Mouse (Mus musculus) heart, postnatal 4 days (tissue): ENCODE results near the gene Rap1gap2. TPM values are rescaled to one million over a fixed set of nuclear protein-coding genes. Genes with fewer than 3 reads are reported as not detected.

Source experiments
- DNase-seq: peaks from one replicate; pipeline ENCODE4 v3.0.0; 2021
- total RNA-seq, 2 experiments: library from RNA; stranded (reverse); gene quantifications; 2 replicates each; pipeline ENCODE4 v1.2.3; 2021

The Rap1gap2 gene
- total RNA-seq, 2 experiments from 2014 or later, result 47.8 to 53.8 TPM

DNA sequence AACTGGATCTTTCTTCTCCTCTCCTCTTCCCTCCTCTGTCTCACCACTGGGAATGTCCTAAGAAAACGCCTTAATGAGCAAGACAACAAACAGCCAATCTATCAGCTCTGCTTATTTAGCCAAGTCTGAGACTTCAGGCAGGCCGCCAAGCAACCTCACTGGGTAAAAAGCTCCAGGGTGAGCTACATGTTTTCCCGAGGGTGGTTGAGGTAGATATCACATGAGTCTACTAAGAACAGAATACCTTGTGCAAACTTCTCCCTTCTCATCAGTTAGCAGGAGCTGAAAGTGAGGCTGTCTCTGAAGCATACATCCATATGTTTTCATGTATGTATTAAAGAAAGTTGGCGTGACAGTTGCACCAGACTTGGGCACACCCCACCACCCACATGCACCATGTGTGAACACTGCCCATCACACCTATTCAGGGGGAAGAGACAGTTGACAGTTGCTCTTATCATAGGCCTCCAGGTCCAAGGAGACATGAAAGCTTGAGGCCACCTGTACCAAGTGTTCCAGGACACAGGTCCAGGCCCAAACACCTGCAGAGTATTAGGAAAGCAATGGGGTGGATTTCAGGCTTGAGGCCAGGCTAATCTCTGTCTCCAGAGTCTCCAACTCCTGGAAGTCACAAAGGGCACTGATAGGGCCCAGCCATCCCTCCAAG, 35.8 kb downstream of the Rap1gap2 start:
- DNase-seq, result no peak

DNA sequence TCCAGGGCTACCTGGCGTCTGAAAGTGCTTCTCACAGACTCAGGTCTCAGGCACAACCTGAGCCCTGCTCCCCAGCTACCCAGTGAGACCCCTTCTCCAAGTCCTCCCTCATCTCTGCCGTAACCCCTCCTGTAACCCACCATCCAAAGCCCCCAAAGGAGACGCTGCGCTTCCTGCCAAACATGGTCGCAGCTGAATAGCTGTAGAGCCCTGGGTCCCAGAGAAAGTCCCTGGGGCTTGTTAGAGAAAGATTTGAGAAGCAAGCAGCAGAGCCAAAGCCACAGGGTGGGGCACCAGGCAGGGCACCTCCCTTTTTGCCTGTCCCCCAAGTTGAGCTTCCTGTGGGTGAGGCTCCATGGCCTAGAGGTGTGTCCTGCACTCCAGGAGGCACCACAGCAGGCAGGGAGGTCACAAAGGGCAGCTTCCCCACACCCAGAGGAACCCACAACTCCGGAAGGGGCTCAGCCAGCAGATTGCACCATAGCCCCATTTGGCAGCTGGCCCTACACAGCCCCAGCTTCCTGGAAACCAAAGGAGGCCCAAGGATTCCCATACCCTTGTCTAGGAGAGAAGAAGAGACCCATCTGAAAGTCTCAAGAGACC, 38.2 kb downstream of the Rap1gap2 start:
- DNase-seq, result peak; percentile 18

DNA sequence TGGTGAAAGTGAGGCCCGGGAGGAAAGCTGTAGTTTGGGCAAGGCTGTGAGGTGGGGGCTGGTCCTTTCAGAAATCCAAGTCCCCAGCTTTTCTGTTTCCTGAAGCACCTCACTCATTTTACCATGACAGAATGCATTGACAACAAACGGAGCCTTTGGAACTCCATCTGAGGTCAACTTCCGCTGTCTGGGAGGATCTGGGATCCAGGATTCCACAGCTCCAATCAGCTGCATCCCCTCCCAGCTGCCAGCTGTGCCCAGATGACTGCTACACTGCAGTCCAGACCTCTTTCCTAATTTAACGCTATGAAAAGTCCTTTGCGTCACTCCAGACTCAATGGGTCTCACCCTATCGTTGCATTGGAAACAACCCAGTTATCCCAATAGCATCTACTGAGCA, 41.0 kb downstream of the Rap1gap2 start:
- no peak for DNase-seq

DNA sequence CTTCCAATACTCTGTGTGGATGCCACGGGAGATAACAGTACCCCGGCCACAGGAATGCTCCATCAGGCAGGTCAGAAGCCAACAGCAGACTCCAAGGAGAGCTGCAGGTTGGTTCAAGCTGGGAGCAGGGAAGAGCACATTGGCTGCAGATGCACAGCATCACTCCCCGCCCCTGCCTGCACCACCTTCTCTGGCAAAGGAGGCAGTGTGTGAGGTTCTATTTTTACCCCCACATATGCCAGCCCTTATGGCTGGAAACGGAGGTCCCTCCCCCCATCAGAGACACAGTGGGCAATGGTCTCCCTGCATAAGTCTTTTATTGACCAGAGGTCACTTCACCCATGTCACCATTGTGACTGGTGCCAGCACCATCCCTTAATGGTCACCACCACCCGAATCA, 42.3 kb downstream of the Rap1gap2 start:
- DNase-seq, result no peak

DNA sequence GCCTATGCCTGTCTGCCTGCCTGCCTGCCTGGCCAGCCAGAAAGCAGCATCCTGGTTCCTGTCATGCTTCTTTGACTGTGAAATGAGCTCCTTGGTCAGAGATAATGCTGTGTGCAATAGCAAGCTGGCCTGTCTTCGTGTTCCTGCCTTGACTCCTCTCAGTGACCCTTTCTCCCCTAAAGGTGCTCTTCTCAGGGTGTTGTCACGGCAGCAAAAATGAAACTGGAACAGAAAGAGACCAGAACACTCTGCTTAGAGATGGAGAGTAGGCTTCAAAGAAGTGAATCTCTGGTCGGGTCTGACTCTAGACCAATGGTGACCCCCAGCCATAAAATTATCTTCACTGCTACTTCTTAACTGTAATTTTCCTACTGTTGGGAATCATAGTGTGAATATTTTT, 42.7 kb downstream of the Rap1gap2 start:
- DNase-seq, result no peak

DNA sequence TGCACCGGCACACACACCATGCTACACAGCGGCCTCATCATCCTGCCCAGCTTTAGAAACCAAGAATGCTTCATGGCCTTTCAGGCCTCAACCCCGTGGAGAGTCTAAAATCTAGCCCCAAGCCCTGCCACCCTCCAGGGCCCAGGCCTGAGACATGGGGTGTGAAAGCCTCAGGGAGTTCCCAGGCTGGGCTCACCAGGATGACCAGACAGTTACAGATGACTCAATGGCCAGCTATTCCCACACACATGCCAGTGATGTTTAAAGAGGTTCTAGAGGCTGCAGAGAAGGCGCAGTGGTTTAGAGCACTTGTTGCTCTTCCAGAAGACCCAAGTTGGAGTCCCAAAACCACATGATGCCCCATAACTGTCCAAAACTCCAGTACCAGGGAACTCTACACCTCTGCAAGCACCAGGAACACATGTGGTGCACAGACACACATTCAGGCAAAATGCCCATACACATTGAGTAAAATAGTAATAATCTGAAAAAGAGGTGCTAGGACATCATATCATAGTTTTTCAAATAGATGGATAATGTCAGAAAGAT, 44.3 kb downstream of the Rap1gap2 start:
- no peak for DNase-seq

DNA sequence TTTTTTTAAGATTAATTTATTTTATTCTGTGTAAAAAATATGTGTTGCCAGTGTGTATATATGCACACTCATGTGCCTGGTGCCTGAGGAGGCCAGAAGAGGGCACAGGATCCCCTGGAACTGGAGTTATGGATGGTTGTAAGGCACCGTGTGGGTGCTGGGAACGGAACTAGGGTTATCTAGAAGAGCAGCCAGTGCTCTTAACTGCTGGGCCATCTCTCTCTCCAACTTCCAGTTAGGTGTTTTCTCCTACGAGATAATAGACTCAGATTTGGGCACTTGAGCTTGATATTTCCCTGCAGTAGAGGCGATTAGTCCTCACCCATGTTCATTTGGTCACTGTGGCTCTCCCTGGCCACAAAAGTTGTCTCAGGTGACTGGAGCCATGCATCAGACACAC, 49.3 kb downstream of the Rap1gap2 start:
- no peak for DNase-seq

DNA sequence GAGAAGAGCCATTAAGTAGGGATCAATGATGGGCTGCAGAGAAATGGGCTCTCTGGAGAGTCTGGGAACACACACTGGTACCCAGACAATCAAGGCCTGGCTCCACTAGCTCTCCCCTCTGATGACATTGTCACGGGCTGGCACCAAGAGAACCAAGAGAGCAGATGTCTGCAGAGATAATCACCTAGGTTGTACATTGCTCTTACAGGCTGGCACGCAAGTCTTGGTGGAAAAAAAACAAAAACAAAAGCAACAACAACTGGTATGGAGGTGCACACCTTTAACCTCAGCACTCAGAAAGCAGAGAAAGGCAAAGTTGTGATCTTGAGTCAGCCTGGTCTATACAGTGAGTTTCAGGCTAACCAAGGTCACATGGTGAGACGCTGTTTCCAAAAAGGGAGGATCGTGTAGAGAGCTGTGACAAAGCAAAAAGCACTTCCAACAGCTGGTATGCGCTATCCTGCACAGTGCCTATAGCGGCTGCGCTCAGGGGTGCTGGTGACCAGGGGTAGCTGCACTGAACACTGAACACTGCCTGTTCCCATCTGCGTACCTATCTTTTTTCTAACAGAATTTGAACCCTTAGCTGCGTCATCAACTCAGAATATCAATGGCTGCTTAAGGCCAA, 50.0 kb downstream of the Rap1gap2 start:
- DNase-seq, result no peak

DNA sequence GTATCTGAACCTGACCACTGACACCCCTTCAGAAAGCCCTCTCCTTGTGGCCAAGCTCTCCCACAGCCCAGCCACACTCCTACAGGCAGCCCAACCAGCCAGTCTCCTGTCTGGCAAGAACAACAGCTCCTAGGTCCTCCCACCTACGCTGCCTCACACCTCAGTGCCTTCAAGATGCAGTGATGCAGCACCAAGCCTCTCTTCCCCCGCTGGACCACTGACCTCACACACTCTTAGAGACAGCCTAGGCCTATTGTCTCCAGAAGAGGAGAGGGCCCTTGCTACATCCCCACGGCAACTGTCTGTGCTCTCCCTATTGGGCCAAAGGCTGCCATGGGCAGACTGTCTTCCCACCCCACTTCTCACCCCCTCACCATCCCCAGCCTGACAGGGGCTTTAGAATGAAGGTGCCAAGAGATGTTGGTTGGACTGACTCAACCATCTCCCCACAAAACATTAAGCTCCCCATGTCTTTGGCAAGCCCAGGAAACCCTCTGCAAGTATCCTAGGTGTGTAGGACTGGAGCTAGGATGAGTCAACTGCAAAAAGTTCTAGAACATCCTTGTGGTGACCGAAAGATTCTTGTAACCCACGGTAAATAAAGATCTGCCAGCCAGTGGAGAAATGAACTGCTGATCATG, 50.8 kb downstream of the Rap1gap2 start:
- DNase-seq, result no peak

DNA sequence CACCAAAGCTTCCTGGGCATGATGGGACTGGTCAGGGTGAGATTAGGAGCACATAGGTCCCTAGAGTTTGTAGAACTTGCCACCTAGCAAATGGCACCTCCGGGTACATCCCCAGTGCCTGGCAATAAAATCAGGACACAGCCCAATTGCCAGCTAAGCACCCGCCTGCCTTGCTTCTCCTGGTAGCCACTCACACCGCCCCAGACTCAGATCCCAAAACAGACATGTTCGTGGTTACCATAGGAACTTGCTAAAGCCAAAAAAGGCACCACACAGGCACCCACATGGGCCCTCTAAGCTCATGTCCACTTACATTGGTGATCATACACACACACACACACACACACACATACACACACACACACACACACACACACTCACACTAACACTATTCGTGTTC, 51.8 kb downstream of the Rap1gap2 start:
- no peak for DNase-seq

DNA sequence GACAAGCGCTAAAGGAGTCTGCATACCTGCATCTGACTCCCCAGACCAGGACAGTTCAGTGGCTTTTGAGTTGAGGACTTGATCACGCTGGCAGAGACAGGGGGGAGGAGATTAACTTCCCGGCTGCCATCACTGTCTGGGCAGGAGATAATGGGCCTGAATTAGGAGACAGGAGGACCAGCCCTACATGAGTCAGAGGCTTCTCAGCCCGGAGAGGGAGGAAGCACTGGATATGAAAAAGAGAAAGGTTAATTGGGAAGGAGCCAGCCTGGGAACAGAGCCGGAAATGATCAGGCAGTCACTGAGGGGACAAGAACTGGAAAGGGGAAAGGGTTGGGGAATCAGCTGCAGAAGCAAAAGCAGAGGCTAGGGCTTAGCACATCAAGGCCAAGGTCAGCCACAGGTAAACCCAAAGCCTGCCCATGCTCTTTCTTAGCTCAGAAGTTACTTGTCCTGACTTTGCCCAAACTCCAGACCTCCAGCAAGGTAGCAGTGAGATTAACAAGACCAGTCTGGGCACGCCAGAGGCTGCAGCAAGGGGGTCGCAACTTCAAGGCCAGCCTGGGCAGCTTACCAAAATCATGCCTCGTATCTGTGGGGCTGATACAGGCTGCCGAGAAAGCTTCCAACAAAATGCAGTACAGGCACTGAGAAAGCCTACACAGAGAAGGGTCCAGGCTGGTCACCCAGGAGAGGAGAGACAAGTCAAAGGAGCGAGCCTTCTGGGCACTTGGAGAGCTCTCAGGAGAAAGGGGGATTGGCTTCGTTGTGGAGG, 53.1 kb downstream of the Rap1gap2 start:
- DNase-seq, result peak; percentile 46

DNA sequence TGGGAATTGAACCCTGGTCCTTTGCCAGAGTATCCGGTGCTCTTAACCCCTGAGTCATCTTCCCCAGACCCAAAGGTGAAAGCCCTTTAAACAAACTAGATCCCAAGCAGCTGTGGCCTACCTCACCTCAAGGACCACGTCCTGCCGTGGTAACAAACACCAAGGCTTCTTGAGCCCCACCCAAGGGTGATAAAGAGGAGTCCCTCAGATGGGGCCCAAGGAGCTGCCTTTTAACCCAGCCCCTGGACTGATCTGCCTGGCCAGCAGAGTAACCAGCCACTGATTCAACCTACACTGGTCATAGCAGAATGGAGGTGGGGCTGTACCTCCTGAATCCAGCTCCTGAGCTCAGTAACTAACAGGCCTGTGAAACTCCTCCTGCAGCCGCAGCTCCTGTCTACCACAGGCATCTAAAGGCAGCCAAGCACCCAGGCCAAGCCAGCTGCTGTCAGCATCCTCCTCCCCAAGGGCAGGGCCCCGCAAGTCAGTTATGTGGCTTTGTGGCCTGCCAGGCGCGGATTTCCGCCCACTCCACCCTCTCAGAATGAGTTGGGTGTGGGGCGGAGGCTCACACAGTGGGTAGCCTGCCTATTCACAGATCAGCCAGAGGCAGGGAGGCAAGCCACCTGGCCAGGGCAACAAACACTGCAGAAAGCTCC, 54.9 kb downstream of the Rap1gap2 start:
- DNase-seq, result peak; percentile 29

DNA sequence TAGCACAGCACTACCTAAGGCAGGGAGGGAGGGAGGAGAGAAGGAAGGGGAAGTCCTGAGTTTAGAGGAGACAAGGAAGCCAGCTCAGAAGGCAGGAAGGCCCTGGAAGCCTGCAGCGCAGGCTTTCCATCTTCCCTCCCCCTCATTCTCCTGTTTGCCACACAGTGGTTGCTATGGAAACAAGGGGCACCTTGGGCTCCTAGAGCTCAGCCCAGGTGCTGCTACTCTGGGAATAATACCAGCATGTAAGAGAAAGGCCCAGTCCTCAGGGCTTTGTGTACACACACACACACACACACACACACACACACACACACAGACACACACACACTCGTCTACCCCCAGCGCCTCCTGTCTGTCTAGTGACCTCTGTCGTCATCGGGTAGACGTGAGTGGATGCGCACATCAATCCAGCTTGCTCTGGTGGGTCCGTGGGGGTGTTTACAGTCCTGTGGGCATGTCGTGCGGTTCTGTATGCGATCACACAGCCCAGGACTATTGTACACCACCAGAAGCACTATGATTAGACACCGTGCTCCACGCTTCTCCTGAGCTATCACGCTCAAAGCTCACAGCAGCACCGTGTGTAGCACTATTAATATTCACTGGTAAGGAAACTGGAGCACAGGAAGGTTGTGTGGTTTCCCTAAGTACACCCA, 55.9 kb downstream of the Rap1gap2 start:
- no peak for DNase-seq

DNA sequence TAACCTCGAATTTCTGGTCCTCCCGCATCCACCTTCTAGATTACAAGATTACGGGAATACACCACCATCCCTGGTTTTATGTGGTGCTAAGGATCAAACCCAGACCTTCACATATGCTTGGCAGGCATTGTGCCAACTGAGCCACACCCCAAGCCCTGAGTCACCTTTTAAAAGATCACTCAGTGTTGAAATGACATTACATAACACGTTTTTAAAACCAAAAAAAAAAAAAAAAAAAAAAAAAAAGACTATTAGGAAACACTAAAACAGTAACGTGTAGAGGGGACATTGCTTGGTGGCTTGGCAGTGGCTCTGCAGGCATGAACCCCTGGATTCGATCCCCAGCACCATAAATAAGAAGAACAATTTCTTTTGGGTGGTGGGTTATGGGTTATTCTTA, 59.1 kb downstream of the Rap1gap2 start:
- no peak for DNase-seq

DNA sequence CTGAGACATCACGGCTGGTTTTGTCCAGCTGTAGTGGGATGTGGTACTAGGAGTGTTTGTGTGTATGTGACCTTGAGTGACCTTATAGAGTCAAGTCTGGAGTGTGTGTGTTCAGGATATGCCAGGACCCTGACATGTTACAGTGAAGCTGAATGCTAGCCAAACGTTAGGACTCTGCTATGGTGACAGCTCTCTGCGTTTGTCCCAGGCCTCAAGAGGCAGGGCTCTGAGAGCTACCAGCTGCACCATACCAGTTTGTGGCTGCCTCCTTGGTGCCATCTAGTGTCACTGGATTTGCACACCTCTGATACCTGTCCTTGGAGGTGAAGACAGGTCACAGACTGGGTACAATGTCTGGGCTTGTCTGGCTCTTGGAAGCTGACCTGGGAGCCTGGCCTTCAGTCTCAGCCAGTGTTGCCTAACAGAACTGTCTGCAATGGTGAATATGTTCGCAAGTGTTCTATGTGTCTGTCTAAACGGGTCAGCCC, 60.1 kb downstream of the Rap1gap2 start:
- no peak for DNase-seq

DNA sequence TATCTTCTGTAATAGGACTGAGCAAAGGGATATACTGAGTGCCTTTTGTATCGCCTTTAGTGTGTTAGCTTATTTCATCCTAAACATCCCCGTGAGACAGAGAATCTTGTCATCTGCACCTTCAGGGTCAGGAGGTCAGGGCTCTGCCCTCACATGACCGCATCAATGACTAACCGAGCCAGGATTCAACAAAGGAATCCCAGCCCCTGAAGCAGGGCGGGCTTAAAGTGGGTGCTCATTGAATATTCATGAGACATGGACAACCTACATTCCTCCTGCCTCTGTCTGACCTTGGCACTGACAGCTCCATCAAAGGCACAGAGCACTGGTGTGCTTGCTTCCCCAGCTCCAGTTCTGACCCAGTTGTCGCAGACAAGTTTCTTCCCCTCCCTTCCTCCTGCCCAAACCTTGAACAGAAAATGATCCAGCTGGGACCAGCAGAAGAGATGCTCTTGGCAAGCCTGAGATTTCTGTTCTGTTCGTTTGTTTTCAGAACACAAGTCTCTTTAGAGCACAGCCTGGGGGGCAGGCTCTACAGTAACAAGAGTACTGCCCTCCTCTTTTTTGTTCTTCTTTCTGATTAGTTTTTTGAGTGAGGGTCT, 61.8 kb downstream of the Rap1gap2 start:
- no peak for DNase-seq

DNA sequence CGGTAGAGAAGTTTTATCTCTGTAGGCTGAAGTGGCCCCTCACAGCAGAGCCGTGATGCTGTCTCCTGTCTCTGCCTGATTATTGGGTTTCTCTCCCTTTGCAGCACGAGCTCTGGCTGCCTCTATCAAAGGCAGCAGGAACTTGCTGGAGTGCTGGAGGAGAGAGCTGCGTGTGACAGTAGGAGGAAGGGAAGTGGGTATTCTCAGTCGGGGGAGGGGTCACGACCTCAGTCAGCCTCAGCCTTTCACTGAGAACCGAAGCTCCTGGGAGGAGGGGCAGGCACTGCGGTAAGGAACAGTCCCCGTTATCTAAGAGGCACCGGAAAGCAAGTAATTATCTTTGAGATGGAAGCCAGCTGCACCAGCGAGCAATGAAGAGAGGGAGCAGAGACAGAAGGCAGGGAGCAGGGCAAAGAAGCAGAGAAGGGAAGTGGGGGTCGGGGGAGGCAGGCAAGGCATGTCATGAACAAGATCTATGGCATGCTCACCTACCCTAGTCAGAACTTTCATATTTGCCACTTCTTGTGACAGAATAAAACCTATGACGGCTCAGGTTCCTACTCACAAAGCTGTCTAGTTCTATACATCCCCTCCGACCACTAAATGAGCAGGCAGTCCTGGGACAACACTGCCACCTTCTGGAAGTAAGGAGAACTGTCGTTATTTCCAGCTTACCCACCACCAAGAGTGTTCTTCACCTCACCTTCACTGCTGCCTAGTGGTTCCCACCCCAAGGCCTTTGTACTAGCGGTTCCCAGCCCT, 63.6 kb downstream of the Rap1gap2 start:
- DNase-seq, result peak; percentile 32

DNA sequence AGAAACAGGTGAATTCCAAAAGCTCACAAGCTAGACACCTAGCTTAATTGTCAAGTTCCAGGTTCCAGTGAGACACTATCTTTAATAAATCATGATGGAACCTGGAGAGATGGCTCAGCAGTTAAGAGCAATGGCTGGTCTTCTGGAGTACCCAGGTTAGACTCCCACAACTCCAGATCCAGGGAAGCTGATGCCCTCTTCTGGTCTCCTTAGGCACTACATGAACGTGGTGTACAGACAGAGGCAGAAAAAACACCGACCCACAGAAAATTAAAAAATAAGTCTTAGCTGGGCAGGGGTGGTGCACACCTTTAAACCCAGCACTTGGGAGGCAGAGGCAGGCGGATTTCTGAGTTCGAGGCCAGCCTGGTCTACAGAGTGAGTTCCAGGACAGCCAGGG, 64.5 kb downstream of the Rap1gap2 start:
- DNase-seq, result peak; percentile 71

DNA sequence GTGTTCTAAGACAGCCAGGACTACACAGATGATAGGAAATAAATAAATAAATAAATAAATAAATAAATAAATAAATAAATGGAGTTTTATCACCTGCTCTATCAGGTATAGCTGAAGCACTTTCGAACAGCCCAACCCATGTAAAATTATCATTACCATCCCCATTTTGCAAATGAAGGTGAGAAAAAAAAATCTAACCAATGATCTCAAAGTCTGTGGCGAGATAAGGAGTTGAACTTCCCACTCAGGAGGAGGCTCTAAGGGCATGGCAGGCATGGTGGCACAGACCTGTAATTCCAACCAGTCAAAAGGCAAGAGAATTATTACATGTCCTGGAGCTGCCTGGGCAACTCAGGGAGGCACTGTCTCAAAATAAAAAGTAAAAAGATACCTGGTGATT, 65.2 kb downstream of the Rap1gap2 start:
- DNase-seq, result no peak

DNA sequence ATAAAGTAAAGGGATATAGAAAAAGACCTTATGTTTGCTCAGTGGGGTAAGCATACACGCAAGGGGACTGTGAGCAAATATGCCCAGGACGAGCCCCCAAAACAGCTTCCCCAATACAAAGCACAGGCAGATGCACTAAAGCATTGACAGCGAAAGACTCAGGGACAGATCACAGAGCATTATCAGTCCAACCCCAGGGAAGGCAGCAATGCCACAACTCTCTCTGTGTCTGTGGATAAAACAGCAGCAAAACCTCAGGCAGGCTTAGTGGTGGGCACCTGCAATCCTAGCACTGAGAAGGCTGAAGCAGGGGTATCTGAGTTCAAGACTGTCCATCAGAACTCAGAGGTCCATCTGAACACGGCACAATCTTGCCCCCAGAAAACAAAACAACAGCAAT, 73.4 kb downstream of the Rap1gap2 start:
- DNase-seq, result no peak
